Mouse (Mus musculus) embryonic facial prominence, embryonic 15.5 days (tissue): Measurements from ENCODE around the gene Add3. TPM values are rescaled to one million over a fixed set of nuclear protein-coding genes. Genes with fewer than 3 reads are reported as not detected.

Experiments
- ATAC-seq: fragments of 200-750 bp; cut with Nextera tagmentation; 2 replicates; pipeline ENCODE4 v1.8.0; 2017; ENCODE audit warnings: low read depth, moderate TSS enrichment; ENCODE audit not compliant: insufficient number of reproducible peaks, low FRiP score, low TSS enrichment
- H3K27ac ChIP-seq: fragments of 300-500 bp; sonication (generic); replicated peaks from 2 replicates; pipeline ENCODE4 v1.5.1; 2015; ENCODE audit warnings: mild to moderate bottlenecking, inconsistent platforms
- H3K27me3 ChIP-seq: fragments of 300-500 bp; sonication (generic); 2 replicates; pipeline ENCODE4 v1.6.1; 2015; ENCODE audit warnings: inconsistent platforms
- H3K36me3 ChIP-seq: fragments of 300-500 bp; sonication (generic); 2 replicates; pipeline ENCODE4 v1.6.1; 2015; ENCODE audit warnings: mild to moderate bottlenecking, inconsistent platforms
- H3K4me1 ChIP-seq: fragments of 300-500 bp; sonication (generic); 2 replicates; pipeline ENCODE4 v1.6.1; 2015; ENCODE audit warnings: inconsistent platforms
- H3K4me2 ChIP-seq: fragments of 300-500 bp; sonication (generic); replicated peaks from 2 replicates; pipeline ENCODE4 v1.6.1; 2015; ENCODE audit warnings: mild to moderate bottlenecking, inconsistent platforms
- H3K4me3 ChIP-seq: fragments of 300-500 bp; sonication (generic); replicated peaks from 2 replicates; pipeline ENCODE4 v1.5.1; 2015; ENCODE audit warnings: mild to moderate bottlenecking, inconsistent platforms
- H3K9ac ChIP-seq: fragments of 300-500 bp; sonication (generic); 2 replicates; pipeline ENCODE4 v1.6.1; 2015; ENCODE audit warnings: inconsistent platforms
- H3K9me3 ChIP-seq: fragments of 300-500 bp; sonication (generic); replicated peaks from 2 replicates; pipeline ENCODE4 v1.6.1; 2016; ENCODE audit warnings: inconsistent platforms
- WGBS: fragments of 180-500 bp; shearing (Covaris S2); methylation state at CpG from one replicate; pipeline ENCODE4 v1.1.7; 2015; 5-methylcytosine and 5-hydroxymethylcytosine counted together
- polyA plus RNA-seq: library from polyadenylated mRNA; unstranded; fragments of >200 nt; fragmentation: Nextera tagmentation; extraction: Ambion mirVana; gene quantifications from 2 replicates; pipeline ENCODE4 v1.2.1, GENCODE M21; 2015

Gene Add3
- polyA plus RNA-seq, 1 experiment from 2014 or later = 79.4 TPM

- Histone ChIP-seq H3K9ac (no peak overlapping the region), H3K27me3 (no peaks in the 10 kb centered on the region), H3K27ac (no peak overlapping the region), H3K4me1 (0 out of 2 replicates have a peak, but pooled peaks cover 6% of the 10 kb centered on the region), H3K36me3 (no peaks in the 10 kb centered on the region), H3K4me2 (no peak overlapping the region), H3K9me3 (no peaks in the 10 kb centered on the region), H3K4me3 (no peak overlapping the region)
- ATAC-seq = no peak
- 70% methylated on average over 5 of the region's 5 CpGs for WGBS
These were observed 35.3 kb downstream of the Add3 start for GRCm38 (mm10) chr19:53175550-53175949.

- no peak overlapping the region for H3K4me2 ChIP-seq
- H3K27me3 ChIP-seq = no peaks in the 10 kb centered on the region
- H3K4me1 ChIP-seq = peaks cover 16% of the 10 kb centered on the region; the same call in 1 of the 2 replicates
- WGBS = 89% methylated on average over 4 of the region's 4 CpGs
- no peak overlapping the region for H3K4me3 ChIP-seq
- no peak overlapping the region for H3K27ac ChIP-seq
- H3K9ac ChIP-seq = no peak overlapping the region
- no peaks in the 10 kb centered on the region for H3K36me3 ChIP-seq
- no peaks in the 10 kb centered on the region for H3K9me3 ChIP-seq
- no peak for ATAC-seq
These were observed 36.3 kb downstream of the Add3 start for GRCm38 (mm10) chr19:53176518-53176917.

GRCm38 (mm10) chr19:53178611-53179528 is 38.6 kb downstream of the Add3 start:
- no peak overlapping the region for H3K9ac ChIP-seq
- peaks cover 22% of the 10 kb centered on the region for H3K4me1 ChIP-seq
- WGBS = 90% methylated on average over 20 of the region's 20 CpGs
- H3K9me3 ChIP-seq = no peaks in the 10 kb centered on the region
- H3K27ac ChIP-seq = no peak overlapping the region
- no peaks in the 10 kb centered on the region for H3K27me3 ChIP-seq
- no peak overlapping the region for H3K4me2 ChIP-seq
- no peak overlapping the region for H3K4me3 ChIP-seq
- H3K36me3 ChIP-seq = no peaks in the 10 kb centered on the region
- ATAC-seq = no peak

- H3K36me3 ChIP-seq = no peaks in the 10 kb centered on the region
- H3K4me2 ChIP-seq = no peak overlapping the region
- H3K27ac ChIP-seq = peak overlapping the region; percentile 36; the same call in 1 of the 2 replicates
- H3K4me3 ChIP-seq = no peak overlapping the region
- no peaks in the 10 kb centered on the region for H3K27me3 ChIP-seq
- H3K9me3 ChIP-seq = no peaks in the 10 kb centered on the region
- ATAC-seq = no peak
- 68% methylated on average over 12 of the region's 12 CpGs for WGBS
- peaks cover 33% of the 10 kb centered on the region for H3K4me1 ChIP-seq
- no peak overlapping the region for H3K9ac ChIP-seq
These were observed 40.0 kb downstream of the Add3 start for GRCm38 (mm10) chr19:53180168-53180803.

GRCm38 (mm10) chr19:53181003-53181861 is 41.0 kb downstream of the Add3 start:
- Histone ChIP-seq H3K9me3 (no peaks in the 10 kb centered on the region), H3K4me2 (no peak overlapping the region), H3K36me3 (no peaks in the 10 kb centered on the region), H3K9ac (no peak overlapping the region), H3K27me3 (no peaks in the 10 kb centered on the region), H3K4me3 (no peak overlapping the region), H3K27ac (0 out of 2 replicates have a peak overlapping the region, but pooled peaks have one; percentile 36), H3K4me1 (peaks cover 37% of the 10 kb centered on the region)
- whole genome bisulfite sequencing = 75% methylated on average over 19 of the region's 19 CpGs
- no peak for ATAC-seq

- ATAC-seq = no peak
- H3K9me3 ChIP-seq = no peaks in the 10 kb centered on the region
- H3K9ac ChIP-seq = no peak overlapping the region
- H3K27ac ChIP-seq = 0 out of 2 replicates have a peak overlapping the region, but pooled peaks have one; percentile 7
- peaks cover 37% of the 10 kb centered on the region for H3K4me1 ChIP-seq
- 61% methylated on average over 9 of the region's 9 CpGs for WGBS
- H3K4me3 ChIP-seq = no peak overlapping the region
- H3K36me3 ChIP-seq = no peaks in the 10 kb centered on the region
- H3K27me3 ChIP-seq = no peaks in the 10 kb centered on the region
- no peak overlapping the region for H3K4me2 ChIP-seq
These were observed 43.4 kb downstream of the Add3 start for GRCm38 (mm10) chr19:53183620-53184019.

GRCm38 (mm10) chr19:53184216-53184615 is 44.0 kb downstream of the Add3 start:
- Histone ChIP-seq H3K27me3 (no peaks in the 10 kb centered on the region), H3K36me3 (no peaks in the 10 kb centered on the region), H3K9ac (no peak overlapping the region), H3K27ac (no peak overlapping the region), H3K4me3 (no peak overlapping the region), H3K9me3 (no peaks in the 10 kb centered on the region), H3K4me1 (peaks cover 37% of the 10 kb centered on the region), H3K4me2 (no peak overlapping the region)
- WGBS = 53% methylated on average over 10 of the region's 10 CpGs
- ATAC-seq = no peak

- peaks cover 35% of the 10 kb centered on the region for H3K4me1 ChIP-seq
- 69% methylated on average over 5 of the region's 5 CpGs for WGBS
- ATAC-seq = no peak
- no peak overlapping the region for H3K4me2 ChIP-seq
- H3K9me3 ChIP-seq = no peaks in the 10 kb centered on the region
- no peak overlapping the region for H3K27ac ChIP-seq
- no peaks in the 10 kb centered on the region for H3K27me3 ChIP-seq
- H3K4me3 ChIP-seq = no peak overlapping the region
- no peaks in the 10 kb centered on the region for H3K36me3 ChIP-seq
- no peak overlapping the region for H3K9ac ChIP-seq
These were observed 44.7 kb downstream of the Add3 start for GRCm38 (mm10) chr19:53184911-53185310.

GRCm38 (mm10) chr19:53185486-53186134 is 45.4 kb downstream of the Add3 start:
- Histone ChIP-seq H3K36me3 (no peaks in the 10 kb centered on the region), H3K4me1 (peaks cover 30% of the 10 kb centered on the region), H3K27ac (no peak overlapping the region), H3K4me3 (no peak overlapping the region), H3K9ac (no peak overlapping the region), H3K4me2 (no peak overlapping the region; the same call in 1 of the 2 replicates), H3K27me3 (no peaks in the 10 kb centered on the region), H3K9me3 (no peaks in the 10 kb centered on the region)
- 38% methylated on average over 8 of the region's 8 CpGs for WGBS
- no peak for ATAC-seq

GRCm38 (mm10) chr19:53186456-53186855 is 46.2 kb downstream of the Add3 start:
- Histone ChIP-seq H3K27me3 (no peaks in the 10 kb centered on the region), H3K9me3 (no peaks in the 10 kb centered on the region), H3K4me2 (no peak overlapping the region), H3K9ac (no peak overlapping the region), H3K27ac (no peak overlapping the region), H3K4me3 (no peak overlapping the region), H3K4me1 (peaks cover 22% of the 10 kb centered on the region), H3K36me3 (no peaks in the 10 kb centered on the region)
- ATAC-seq = no peak
- 80% methylated on average over 4 of the region's 4 CpGs for WGBS
